Mouse (Mus musculus) adrenal gland, adult 2 months (tissue): Measurements from ENCODE around the gene Fndc4. TPM values are rescaled to one million over a fixed set of nuclear protein-coding genes. Genes with fewer than 3 reads are reported as not detected.

Experiments used
- DNase-seq: peaks from one replicate; pipeline ENCODE4 v3.0.0; 2021
- polyA plus RNA-seq: library from polyadenylated mRNA; depleted of rRNA; stranded (reverse); fragments of >200 nt; gene quantifications from 2 replicates; pipeline ENCODE4 v1.2.3, GENCODE M21; 2012; rRNA removed
- total RNA-seq, 2 experiments: library from RNA; stranded (reverse); gene quantifications; 2 replicates each; pipeline ENCODE4 v1.2.3; 2021

Gene Fndc4
- total and polyA plus RNA-seq, 3 experiments, result 11.1 to 28.6 (median 20.8) TPM

- DNase-seq, result no peak
These were observed 38.3 kb downstream of the Fndc4 start for GRCm38 (mm10) chr5:31257616-31258015.

DNA sequence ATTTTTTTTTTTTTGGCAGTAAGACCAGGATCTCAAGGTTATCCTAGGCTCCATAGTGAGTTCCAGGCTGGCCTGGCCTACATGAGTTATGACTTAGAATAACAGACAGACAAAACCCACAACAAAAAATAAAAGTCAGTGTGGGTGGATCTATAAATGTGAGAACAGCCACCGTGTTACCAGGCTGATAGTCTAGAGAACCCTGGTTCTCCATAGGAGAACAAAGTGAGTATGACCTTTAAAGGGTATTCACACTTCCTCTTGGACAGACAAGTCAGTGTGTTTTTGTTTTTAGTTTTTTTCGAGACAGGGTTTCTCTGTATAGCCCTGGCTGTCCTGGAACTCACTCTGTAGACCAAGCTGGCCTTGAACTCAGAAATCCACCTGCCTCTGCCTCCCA lies 39.9 kb downstream of the Fndc4 start:
- no peak for DNase-seq

GRCm38 (mm10) chr5:31255381-31255780 lies 40.5 kb downstream of the Fndc4 start:
- no peak for DNase-seq

- no peak for DNase-seq
These were observed 41.0 kb downstream of the Fndc4 start for GRCm38 (mm10) chr5:31254901-31255300.

DNA sequence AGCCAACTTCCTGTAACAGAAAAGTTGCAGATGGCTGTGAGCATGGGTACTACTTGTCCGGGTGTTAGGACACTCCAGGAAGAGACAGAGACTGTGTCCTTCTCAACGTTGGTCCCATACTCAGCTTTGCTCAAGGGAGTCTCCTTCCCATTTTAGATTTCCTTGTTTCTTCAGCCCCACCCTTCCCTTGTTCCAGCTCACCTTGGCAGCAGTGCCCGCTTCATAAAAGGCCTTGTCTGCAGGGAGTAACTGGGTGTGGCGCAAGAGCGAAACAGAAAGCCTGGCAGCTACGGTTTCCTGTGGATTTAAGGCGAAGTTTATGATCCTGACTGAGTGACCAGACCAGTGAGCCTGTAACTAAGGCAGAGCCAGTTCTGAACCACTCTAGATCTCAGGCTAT lies 41.4 kb downstream of the Fndc4 start:
- DNase-seq, result peak; percentile 61

DNA sequence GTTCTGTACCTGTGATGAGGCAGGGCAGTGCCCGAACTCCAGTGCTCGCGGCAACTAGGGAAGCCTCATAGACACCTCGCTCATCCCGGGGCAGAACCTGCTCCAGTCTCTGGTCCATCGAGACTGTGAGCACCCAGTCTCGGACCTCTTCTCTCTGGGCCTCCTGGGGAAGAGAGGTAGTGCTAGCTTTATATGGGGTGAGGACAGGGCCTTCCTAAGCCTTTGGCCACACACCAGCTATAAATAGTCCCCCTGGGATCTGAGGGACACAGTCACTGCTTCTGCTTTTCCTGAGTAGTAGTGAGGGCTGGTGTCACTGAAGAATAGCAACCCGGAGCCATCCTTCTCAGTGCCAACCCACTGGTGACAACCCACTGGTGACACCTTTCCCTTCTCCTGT lies 42.1 kb downstream of the Fndc4 start:
- DNase-seq, result no peak

- DNase-seq, result no peak
These were observed 42.9 kb downstream of the Fndc4 start for GRCm38 (mm10) chr5:31252795-31253545.

- no peak for DNase-seq
These were observed 43.7 kb downstream of the Fndc4 start for GRCm38 (mm10) chr5:31252151-31252550.

DNA sequence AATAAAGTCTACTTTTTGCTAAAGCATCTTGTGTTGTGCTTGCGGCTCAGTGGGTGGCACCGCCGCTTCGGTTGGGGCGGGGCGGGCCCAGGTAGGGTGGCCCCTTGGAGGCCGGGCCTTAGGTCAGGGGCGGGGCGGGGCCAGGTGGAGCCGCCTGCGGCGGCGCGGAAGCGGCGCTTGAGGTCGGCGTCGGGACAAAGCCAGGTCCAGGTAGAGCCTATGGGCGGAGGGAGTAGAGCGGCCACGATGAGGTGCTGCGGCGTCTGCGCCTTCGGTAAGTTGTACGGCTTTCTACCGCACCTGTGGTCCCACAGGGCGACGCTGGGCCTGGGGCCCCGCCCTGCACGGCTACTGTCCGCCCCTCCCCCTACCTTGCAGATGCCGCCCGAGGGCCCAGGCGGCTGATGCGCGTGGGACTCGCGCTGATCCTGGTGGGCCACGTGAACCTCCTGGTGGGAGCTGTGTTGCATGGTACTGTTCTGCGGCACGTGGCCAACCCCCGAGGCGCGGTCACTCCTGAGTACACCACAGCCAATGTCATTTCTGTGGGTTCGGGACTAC lies 44.3 kb downstream of the Fndc4 start, which contains the start of gene Krtcap3:
Krtcap3 (plus strand) TSS at position 151 of the 561 bp plus-strand sequence.
- DNase-seq, result no peak

DNA sequence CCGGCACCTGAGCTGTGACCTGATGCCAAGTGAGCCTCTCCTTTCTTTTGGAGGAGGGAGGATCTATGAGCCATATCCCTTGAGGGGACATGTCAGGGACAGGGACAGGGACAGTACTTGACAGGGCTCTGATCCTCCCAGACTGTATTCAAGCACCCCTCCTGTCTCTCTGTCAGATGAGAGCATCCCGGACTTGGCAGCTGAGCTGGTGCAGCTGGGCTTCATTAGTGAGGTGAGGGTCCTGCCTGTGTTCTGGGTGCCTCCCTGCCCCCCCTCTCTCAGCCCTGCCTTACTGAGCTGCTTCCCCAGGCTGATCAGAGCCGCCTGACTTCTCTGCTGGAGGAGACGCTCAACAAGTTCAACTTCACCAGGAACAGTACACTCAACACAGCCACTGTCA lies 45.2 kb downstream of the Fndc4 start:
- no peak for DNase-seq

Other genes starting within 250 kb of the Fndc4 start
- 100 to 1,000 TPM; 117 to 125 TPM for gene Atraid, start 247.8 kb downstream of the Fndc4 start, total RNA-seq
- gene Atraid, start 247.8 kb downstream of the Fndc4 start, polyA plus RNA-seq, result 101 and 114 TPM in 2 replicates
- 10 to 100 TPM; 27.7 to 39.6 TPM for gene Slc5a6, start 247.2 kb downstream of the Fndc4 start, total RNA-seq
- 88.3 and 93.5 TPM in 2 replicates for gene Slc5a6, start 247.2 kb downstream of the Fndc4 start, polyA plus RNA-seq
- 10 to 100 TPM; 17.5 to 33.1 TPM for gene Cad, start 241.3 kb downstream of the Fndc4 start, total RNA-seq
- 43.2 and 48.0 TPM in 2 replicates for gene Cad, start 241.3 kb downstream of the Fndc4 start, polyA plus RNA-seq
- not detected for gene Dnajc5g, start 189.8 kb downstream of the Fndc4 start, total RNA-seq
- not detected in 2 replicates for gene Dnajc5g, start 189.8 kb downstream of the Fndc4 start, polyA plus RNA-seq
- not detected for gene Slc30a3, start 187.8 kb downstream of the Fndc4 start, total RNA-seq
- gene Slc30a3, start 187.8 kb downstream of the Fndc4 start, polyA plus RNA-seq, result not detected in 2 replicates
- not detected for gene Trim54, start 179.4 kb downstream of the Fndc4 start, total RNA-seq
- gene Trim54, start 179.4 kb downstream of the Fndc4 start, polyA plus RNA-seq, result not detected in 2 replicates
- gene Ucn, start 157.3 kb downstream of the Fndc4 start, total RNA-seq, result not detected
- not detected in 2 replicates for gene Ucn, start 157.3 kb downstream of the Fndc4 start, polyA plus RNA-seq
- gene Mpv17, start 141.8 kb downstream of the Fndc4 start, total RNA-seq, result 10 to 100 TPM; 71.0 to 72.1 TPM
- gene Mpv17, start 141.8 kb downstream of the Fndc4 start, polyA plus RNA-seq, result 127 and 137 TPM in 2 replicates
- gene Gm29609, start 116.2 kb downstream of the Fndc4 start, total RNA-seq, result 1 to 10 TPM; 1.1 to 1.4 TPM
- 0.52 and 0.94 TPM in 2 replicates for gene Gm29609, start 116.2 kb downstream of the Fndc4 start, polyA plus RNA-seq
- 10 to 100 TPM; 51.9 to 67.4 TPM for gene Gtf3c2, start 115.9 kb downstream of the Fndc4 start, total RNA-seq
- gene Gtf3c2, start 115.9 kb downstream of the Fndc4 start, polyA plus RNA-seq, result 34.8 and 47.8 TPM in 2 replicates
- 100 to 1,000 TPM in 1 of 2 experiments, 10 to 100 TPM in 1; 85.7 to 115 TPM for gene Snx17, start 102.9 kb downstream of the Fndc4 start, total RNA-seq
- gene Snx17, start 102.9 kb downstream of the Fndc4 start, polyA plus RNA-seq, result 85.1 and 92.2 TPM in 2 replicates
- 10 to 100 TPM; 39.5 to 45.7 TPM for gene Eif2b4, start 102.7 kb downstream of the Fndc4 start, total RNA-seq
- gene Eif2b4, start 102.7 kb downstream of the Fndc4 start, polyA plus RNA-seq, result 26.8 and 35.7 TPM in 2 replicates
- gene Zfp513, start 93.8 kb downstream of the Fndc4 start, total RNA-seq, result 10 to 100 TPM; 28.5 to 29.5 TPM
- gene Zfp513, start 93.8 kb downstream of the Fndc4 start, polyA plus RNA-seq, result 75.5 and 77.8 TPM in 2 replicates
- 100 to 1,000 TPM; 105 TPM for gene Ppm1g, start 75.4 kb downstream of the Fndc4 start, total RNA-seq
- gene Ppm1g, start 75.4 kb downstream of the Fndc4 start, polyA plus RNA-seq, result 174 and 197 TPM in 2 replicates
- 10 to 100 TPM; 78.2 to 84.9 TPM for gene Nrbp1, start 55.2 kb downstream of the Fndc4 start, total RNA-seq
- 180 and 229 TPM in 2 replicates for gene Nrbp1, start 55.2 kb downstream of the Fndc4 start, polyA plus RNA-seq
- gene Gm9970, start 54.8 kb downstream of the Fndc4 start, total RNA-seq, result not detected
- 3.7 and 3.9 TPM in 2 replicates for gene Gm9970, start 54.8 kb downstream of the Fndc4 start, polyA plus RNA-seq
- gene Krtcap3, start 44.4 kb downstream of the Fndc4 start, total RNA-seq, result 1 to 10 TPM; 2.2 to 4.5 TPM
- 13.3 and 13.6 TPM in 2 replicates for gene Krtcap3, start 44.4 kb downstream of the Fndc4 start, polyA plus RNA-seq
- gene Ift172, start 5.0 kb downstream of the Fndc4 start, total RNA-seq, result 10 to 100 TPM; 28.9 to 38.1 TPM
- gene Ift172, start 5.0 kb downstream of the Fndc4 start, polyA plus RNA-seq, result 29.5 and 30.1 TPM in 2 replicates
- gene Gckr, start 1.4 kb upstream of the Fndc4 start, total RNA-seq, result under 1 TPM in 1 of 2 experiments, not detected in 1; 0.61 TPM
- gene Gckr, start 1.4 kb upstream of the Fndc4 start, polyA plus RNA-seq, result 0.13 and 0.20 TPM in 2 replicates
- gene Zfp512, start 156.4 kb upstream of the Fndc4 start, total RNA-seq, result 10 to 100 TPM; 14.2 to 22.2 TPM
- 4.9 and 5.1 TPM in 2 replicates for gene Zfp512, start 156.4 kb upstream of the Fndc4 start, polyA plus RNA-seq
- gene 4930548H24Rik, start 189.7 kb upstream of the Fndc4 start, total RNA-seq, result under 1 TPM in 1 of 2 experiments, not detected in 1; 0.14 TPM
- gene 4930548H24Rik, start 189.7 kb upstream of the Fndc4 start, polyA plus RNA-seq, result not detected in 2 replicates
- gene Gpn1, start 198.7 kb upstream of the Fndc4 start, total RNA-seq, result 10 to 100 TPM; 28.6 to 36.3 TPM
- gene Gpn1, start 198.7 kb upstream of the Fndc4 start, polyA plus RNA-seq, result 38.4 and 48.8 TPM in 2 replicates
- gene Slc4a1ap, start 230.9 kb upstream of the Fndc4 start, total RNA-seq, result 10 to 100 TPM; 27.9 to 31.2 TPM
- gene Slc4a1ap, start 230.9 kb upstream of the Fndc4 start, polyA plus RNA-seq, result 13.9 and 16.4 TPM in 2 replicates
- 10 to 100 TPM; 15.7 to 20.1 TPM for gene Supt7l, start 231.7 kb upstream of the Fndc4 start, total RNA-seq
- gene Supt7l, start 231.7 kb upstream of the Fndc4 start, polyA plus RNA-seq, result 11.7 and 13.0 TPM in 2 replicates